Mouse (Mus musculus) left cerebral cortex, adult 2 months (tissue): ENCODE results near the gene Kcnk12. TPM values are rescaled to one million over a fixed set of nuclear protein-coding genes. Genes with fewer than 3 reads are reported as not detected.

Source experiments
- DNase-seq, 2 experiments: peaks; one replicate each; pipeline ENCODE4 v3.0.0; 2021 to 2022; ENCODE audit warnings: low spot score in 2 of 2, mixed read lengths in 1 of 2; ENCODE audit errors: extremely low spot score in 1 of 2
- H3K27ac ChIP-seq: fragments of 200-600 bp; 2 replicates; pipeline ENCODE4 v1.8.1; 2022
- H3K4me3 ChIP-seq: fragments of 200-600 bp; 2 replicates; pipeline ENCODE4 v1.8.1; 2022
- CTCF ChIP-seq: fragments of 200-600 bp; IDR thresholded peaks from 2 replicates; pipeline ENCODE4 v1.8.1; 2022; ENCODE audit warnings: antibody characterized with exemption, mild to moderate bottlenecking, moderate library complexity
- intact Hi-C: fragments of 180-260 bp; cut with DNase I; formaldehyde crosslinking; loops from one replicate; pipeline ENCODE4 v1.15.1; 2025
- total RNA-seq, 2 experiments: library from RNA; stranded (reverse); gene quantifications; 2 replicates each; pipeline ENCODE4 v1.2.3; 2021

Gene Kcnk12
- total RNA-seq, 2 experiments from 2014 or later: 31.2 to 32.9 TPM

DNA sequence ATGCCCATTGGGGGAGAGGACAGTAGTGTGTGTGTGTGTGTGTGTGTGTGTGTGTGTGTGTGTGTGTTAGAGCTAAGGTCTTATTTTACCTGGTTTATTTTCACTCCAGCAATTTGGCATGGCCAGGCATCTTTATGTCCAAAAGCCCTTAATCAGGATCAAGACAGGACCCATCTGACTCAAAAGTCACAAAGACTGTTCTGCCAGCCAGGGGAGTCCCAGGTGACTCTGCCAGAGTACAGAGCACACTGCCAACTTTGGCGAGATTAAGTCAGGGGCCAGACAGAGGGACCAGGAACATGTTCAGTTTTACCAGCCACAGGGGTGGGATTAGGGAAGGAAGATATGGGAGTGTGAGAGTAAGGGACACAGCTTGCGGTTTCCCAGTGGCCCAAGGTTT, 12.9 kb downstream of the Kcnk12 start:
- no peak for TF ChIP-seq CTCF
- intact Hi-C loops: loop anchor here (1.0 to 2.0 kb wide), 2 partner anchors 40 to 59 kb away; no protein-coding TSS in a partner anchor
- H3K27ac ChIP-seq: no peak overlapping the region
- no peak for DNase-seq
- H3K4me3 ChIP-seq: no peak overlapping the region

DNA sequence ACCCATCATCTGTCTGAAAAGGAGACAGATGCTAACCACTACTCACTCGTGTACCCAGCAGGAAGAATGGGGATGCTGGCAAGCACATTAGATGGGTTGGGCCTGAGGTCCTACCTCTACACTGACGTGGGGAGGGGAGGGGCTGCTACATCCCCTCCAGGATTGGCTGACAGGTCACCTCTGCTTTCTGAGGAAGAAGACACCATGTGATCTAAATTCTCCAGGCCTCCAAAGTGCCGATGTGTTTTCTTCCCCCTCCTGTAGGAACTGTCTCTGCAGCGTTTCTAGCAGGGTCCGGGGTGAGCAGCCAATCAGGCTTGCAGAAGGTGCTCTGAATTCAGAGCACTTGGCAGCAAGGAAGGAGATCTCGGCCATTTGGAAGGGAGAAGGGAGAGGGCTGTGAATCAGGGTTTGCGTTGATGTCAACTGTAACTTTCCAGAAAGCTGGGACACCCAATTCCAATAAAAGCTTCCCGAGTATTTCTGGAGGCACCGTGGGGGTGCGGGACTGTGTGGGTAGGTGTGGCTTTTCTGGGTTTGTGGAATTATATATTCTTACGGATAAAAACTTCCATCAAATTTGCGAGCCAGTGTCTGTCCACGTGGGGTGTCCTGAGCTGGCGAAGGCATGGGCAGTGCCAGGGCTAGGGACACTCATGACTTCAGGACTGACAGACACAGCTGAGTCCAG, 13.5 kb downstream of the Kcnk12 start:
- TF ChIP-seq CTCF: no peak
- intact Hi-C loops: loop anchor here (1.0 to 2.0 kb wide), 2 partner anchors 39 to 58 kb away; no protein-coding TSS in a partner anchor
- no peak overlapping the region for H3K4me3 ChIP-seq
- DNase-seq: peak; percentile 54 to 66
- H3K27ac ChIP-seq: peak overlapping the region; percentile 45; the same call in 1 of the 2 replicates

DNA sequence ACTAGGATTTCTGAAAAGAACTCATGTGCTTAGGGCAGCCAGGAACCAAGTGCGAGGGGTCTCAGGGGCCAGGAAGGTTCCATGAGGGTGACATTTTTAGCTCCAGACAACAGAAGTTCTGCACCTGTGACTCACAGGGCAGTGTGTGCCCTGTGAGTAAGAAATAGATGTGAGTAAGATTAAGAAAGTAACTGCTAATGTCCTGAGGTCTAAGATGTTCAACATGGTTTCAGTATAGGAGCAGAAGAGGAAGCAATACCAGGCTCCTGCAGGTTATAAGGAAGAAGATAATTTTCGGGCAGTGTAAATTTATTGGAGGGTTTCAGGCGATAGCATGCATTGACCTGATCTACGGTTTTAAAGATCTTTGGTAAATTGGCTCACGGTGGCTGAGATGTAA, 16.6 kb downstream of the Kcnk12 start:
- TF ChIP-seq CTCF: no peak
- DNase-seq: no peak
- no peak overlapping the region for H3K4me3 ChIP-seq
- intact Hi-C loops: no loop called here
- no peak overlapping the region for H3K27ac ChIP-seq

DNA sequence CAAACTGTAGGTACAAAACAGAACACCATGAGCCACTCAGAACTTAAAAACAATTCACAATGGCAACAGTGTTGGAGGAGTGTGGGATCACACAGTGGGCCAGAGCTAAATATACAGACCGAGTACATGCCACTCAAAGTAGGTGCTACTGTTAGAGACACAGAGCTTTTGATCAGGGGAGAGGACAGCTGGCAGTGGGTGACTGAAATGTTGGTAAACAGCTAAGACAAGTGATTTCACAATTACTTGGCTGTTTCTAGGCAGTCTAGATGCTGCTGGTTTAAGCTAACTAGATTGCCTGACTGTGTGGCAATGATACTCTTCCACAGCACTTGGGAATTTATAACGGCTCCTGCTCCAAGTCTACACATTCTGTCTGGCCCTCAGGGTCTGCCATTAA, 17.6 kb downstream of the Kcnk12 start:
- no peak overlapping the region for H3K27ac ChIP-seq
- H3K4me3 ChIP-seq: no peak overlapping the region
- no peak for DNase-seq
- intact Hi-C loops: no loop called here
- TF ChIP-seq CTCF: no peak

DNA sequence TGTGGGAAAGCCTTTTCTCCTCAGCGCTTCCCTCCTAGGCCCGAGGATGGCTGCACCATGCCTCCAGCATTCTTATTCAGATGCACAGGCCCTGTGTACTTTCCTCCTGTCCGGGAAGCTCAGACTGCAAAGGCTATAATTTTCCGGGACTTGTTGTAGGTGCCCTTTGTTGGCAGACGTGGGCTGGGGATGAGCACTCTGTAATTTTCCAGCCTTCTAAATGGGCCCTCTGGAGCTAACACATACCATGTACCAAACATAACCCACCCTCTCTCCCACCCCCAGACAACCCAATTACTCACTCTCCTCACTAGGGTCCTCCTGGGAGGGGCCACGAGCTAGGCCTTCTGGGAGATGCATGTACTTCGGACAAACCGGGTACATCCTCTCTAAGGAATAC, 22.8 kb downstream of the Kcnk12 start:
- no peak for DNase-seq
- TF ChIP-seq CTCF: no peak
- H3K4me3 ChIP-seq: no peak overlapping the region
- H3K27ac ChIP-seq: no peak overlapping the region
- intact Hi-C loops: no loop called here

DNA sequence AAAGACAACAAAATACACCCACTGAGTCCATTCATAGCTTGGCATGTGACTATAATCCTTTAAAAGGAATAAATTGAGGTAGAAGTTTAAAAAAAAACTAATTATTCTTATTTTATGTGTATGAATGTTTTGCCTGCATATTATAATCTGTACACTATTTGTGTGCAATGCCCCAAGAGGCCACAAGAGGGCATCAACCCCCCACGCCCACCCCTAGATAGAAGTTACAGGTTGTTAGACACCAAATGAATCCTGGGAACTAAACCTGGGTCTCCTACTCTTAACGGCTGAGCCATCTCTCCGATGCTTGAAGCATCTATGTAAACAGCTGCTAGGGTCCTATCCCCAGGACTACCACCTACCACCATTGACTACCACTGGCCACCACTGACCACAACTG, 24.6 kb downstream of the Kcnk12 start:
- Histone ChIP-seq H3K4me3 (no peak overlapping the region), H3K27ac (no peak overlapping the region)
- intact Hi-C loops: no loop called here
- TF ChIP-seq CTCF: peak; percentile 41
- DNase-seq: no peak

DNA sequence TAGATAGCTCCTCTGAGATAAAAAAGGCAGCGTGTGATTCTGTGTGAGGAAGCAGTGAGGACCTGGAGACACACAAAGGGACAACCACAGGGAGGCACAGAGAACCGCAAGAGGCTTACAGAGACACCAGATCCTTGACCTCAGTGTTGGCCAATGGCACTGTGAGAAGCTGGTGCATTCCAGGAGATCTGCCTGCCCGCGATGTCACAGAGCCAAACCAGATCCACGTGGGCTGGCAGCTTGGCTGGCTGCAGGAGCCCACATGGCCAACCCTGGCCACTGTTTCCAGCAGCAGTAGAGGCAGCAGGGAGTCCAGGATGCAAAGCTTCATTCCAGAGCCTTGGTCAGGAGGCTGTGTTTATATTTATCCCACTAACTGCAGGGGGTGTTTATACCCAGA, 27.0 kb downstream of the Kcnk12 start:
- TF ChIP-seq CTCF: no peak
- DNase-seq: no peak
- H3K27ac ChIP-seq: no peak overlapping the region
- intact Hi-C loops: no loop called here
- H3K4me3 ChIP-seq: no peak overlapping the region

DNA sequence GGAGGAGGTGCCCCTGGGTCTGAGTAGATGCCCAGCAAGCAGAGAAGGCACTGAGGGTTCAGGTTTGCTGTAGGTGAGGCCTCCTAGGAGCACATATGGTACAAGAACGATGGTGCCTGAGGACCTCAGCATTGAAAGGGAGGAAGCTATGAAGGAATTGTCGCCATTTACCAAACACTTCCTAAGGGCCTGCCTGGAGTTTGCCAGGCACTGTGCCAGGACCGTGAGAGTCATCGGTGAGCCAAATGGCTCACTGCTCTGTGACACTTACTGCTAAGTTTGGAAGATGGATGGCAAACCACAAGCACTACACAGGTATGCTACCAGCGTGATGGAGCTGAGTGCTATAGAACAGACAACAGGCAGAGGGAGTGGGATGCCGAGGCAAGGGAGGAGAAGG, 30.9 kb downstream of the Kcnk12 start:
- no peak overlapping the region for H3K27ac ChIP-seq
- no peak for TF ChIP-seq CTCF

DNA sequence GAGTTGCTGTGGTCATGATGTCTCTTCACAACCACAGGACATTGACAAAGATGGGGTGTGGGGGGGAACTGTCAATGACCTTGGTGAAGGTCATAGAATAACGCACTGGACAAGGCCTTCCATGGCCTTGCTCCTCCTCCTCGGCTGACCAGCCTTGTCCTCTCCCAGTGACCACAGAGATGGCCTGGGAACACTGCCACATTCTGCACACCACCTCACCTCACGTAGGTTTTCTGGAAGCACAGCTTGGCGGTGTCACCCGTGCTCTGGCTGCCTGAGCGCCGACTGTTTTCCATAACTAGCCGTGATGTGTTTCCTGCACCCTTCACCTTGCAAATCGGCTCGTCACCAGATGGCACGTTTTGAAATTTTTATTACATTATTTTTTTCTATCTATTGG, 32.8 kb downstream of the Kcnk12 start:
- no peak for DNase-seq
- intact Hi-C loops: no loop called here
- no peak for TF ChIP-seq CTCF
- Histone ChIP-seq H3K4me3 (no peak overlapping the region), H3K27ac (no peak overlapping the region)

More for the DNA sequence above, 30.9 kb downstream of the Kcnk12 start:
- intact Hi-C loops: no loop called here
- no peak overlapping the region for H3K4me3 ChIP-seq
- no peak for DNase-seq

DNA sequence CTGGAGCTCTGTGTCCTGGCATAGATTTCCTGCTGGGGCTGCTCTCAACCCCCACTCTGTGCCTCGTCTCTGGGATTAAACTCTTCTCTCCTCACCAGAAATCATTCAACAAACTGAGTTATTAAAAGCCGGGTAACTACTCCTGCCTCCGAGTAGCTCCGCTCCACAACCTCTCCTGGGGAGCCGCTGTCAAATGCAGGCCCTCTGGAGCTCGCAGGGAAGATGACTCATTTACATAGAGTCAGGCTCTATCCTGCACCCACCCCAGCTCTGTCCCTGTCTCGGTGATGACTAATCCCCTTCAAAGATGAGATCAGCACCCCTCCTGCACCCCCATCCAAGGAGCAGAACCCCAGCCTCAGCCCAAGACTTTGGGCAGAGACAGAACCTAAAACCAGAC, 34.6 kb downstream of the Kcnk12 start:
- Histone ChIP-seq H3K27ac (peak overlapping the region; percentile 50), H3K4me3 (no peak overlapping the region)
- DNase-seq: peak; percentile 34 to 55
- TF ChIP-seq CTCF: no peak
- intact Hi-C loops: loop anchor here (2.0 kb wide), 1 partner anchor 16 kb away; no protein-coding TSS in a partner anchor

DNA sequence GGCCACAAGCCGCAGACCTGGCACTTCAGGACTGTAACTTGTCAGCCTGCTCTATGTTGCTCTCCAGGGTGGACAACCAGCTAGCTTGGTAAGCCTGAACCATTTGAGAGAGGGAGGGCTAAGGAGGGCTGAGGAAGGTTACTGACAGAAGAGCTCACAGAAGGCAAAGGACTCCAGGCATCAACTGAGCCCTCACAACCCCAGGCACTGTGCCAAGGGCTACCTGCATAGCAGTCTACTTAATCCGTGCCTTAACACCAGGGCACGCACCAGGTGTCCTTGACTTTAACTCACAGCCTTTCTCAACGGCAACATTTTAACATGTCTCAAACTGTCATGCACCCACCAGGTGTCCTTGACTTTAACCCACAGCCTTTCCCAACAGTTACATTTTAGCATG, 37.5 kb downstream of the Kcnk12 start:
- DNase-seq: no peak
- intact Hi-C loops: no loop called here
- H3K4me3 ChIP-seq: no peak overlapping the region
- no peak overlapping the region for H3K27ac ChIP-seq
- no peak for TF ChIP-seq CTCF

DNA sequence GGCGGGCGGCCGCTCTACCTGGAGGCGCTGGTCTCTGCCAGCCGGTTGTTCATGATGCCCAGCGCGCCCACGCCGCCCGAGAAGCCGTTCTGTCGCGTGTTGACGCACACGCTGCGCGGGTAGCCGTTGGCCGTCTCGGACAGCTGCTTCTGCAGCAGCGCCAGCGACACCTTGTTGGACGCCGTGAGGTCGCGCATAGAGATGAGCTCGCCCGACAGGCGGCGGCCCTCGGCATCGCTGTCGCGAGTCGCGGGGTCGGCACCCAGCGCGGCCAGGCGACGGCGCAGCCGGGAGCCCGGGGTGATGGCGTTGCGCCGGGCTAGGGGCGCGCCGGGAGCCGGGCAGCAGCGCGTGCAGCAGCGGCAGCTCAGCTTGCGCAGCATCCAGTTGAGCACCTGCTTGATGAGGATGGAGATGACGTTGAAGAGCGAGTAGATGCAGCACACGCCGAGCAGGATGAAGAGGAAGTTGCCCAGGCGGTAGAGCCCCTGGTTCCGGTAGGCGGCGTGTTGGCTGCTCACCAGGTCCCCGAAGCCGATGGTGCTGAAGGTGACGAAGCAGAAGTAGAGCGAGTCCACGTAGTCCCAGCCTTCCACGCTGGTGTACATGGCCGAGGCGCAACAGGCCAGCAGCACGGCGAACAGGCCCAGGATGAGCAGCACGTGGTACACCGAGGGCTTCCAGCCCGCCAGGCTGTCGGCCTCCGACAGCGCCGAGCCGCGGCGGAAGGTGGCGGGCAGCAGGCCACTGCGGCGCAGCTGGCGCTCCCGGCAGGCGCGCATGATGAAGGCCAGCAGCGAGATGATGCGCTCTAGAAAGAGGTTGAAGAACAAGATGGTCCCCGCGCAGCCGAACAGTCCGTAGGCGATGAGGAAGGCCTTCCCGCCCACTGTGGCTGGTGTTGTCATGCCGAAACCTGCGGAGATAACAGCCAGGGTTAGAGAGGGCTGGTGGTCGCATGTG, 51.6 kb downstream of the Kcnk12 start:
- DNase-seq: peak; percentile 61 to 79
- Histone ChIP-seq H3K27ac (peak overlapping the region; percentile 81), H3K4me3 (peak overlapping the region; percentile 53)
- peak; percentile 22 for TF ChIP-seq CTCF
- intact Hi-C loops: loop anchor here (2.0 kb wide), 4 partner anchors 17 to 51 kb away; partner anchors contain the start of gene Kcnk12
